Mouse (Mus musculus): ENCODE data around the gene Atp6v1e2. TPM values are rescaled to one million over a fixed set of nuclear protein-coding genes. Genes with fewer than 3 reads are reported as not detected.

The Atp6v1e2 gene
- polyA plus RNA-seq, 1 experiment from 2014 or later, result 0.12 TPM

DNA sequence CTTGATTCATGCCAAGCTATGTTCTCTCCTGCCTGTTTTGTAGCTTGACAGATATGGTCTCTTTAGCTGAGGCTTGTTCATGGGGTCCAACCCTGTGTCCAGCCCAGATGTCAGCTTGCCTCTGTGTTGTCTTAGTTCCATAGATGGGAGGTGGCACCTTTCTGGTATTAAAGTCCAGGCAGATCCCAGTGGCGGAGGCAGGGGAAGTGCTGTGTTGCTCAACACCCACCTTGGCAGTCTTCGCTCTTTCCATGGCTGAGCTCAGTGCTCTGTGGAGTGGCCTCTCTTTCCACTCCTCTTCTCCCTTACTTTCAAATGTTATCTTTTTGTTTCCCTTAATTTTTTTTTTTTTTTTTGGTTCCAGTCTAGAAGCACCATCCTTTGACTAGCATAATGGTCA is 25.4 kb upstream of the Atp6v1e2 start:
- H3K4me3 ChIP-seq (ENCODE audit: low read depth, low read length), result no peak overlapping the region
- TF ChIP-seq EP300 (optimal IDR thresholded peaks at IDR 0.05) (no peak), CTCF (IDR thresholded peaks at IDR 0.05; ENCODE audit: low read depth) (no peak)
- no peaks in the 10 kb centered on the region for H3K27me3 ChIP-seq (ENCODE audit: control insufficient read depth, insufficient read depth, low read length)
- no peak for ATAC-seq (ENCODE audit: low FRiP score, low TSS enrichment)
- no peak overlapping the region for H3K9ac ChIP-seq (ENCODE audit: low read length)
- H3K36me3 ChIP-seq (ENCODE audit: control insufficient read depth, insufficient read depth, low read length), result peaks cover 5% of the 10 kb centered on the region; the same call in 1 of the 2 replicates
- no peaks in the 10 kb centered on the region for H3K9me3 ChIP-seq (ENCODE audit: control insufficient read depth, low read length)
- no peak overlapping the region for H3K27ac ChIP-seq (replicated peaks)
- WGBS, result 93% methylated on average over 2 of the region's 2 CpGs
- no peak overlapping the region for H3K4me2 ChIP-seq (replicated peaks; ENCODE audit: low read depth)
- no peak for DNase-seq (ENCODE audit: low spot score)
- no peaks in the 10 kb centered on the region for H3K4me1 ChIP-seq (replicated peaks; ENCODE audit: control insufficient read depth, insufficient read depth)

DNA sequence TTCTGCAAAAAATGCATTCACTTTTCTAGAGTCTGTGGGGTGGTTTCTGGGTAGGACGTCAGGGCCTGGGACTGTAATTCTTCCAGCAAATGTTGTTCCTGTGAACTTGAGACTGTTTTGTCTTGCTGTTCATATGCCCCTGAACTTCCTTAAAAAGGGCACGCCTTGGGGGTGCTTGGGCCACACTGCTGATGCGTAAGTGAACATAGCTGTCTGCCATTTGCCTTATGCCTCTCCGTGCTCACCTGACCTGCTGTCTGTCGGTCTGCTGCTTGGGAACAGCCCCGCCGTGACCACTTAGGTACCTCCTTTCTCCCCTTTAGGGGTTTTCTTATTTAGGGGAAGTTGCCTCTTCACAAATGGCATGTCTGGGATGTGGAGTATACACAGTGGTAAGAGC is 24.2 kb upstream of the Atp6v1e2 start:
- Histone ChIP-seq H3K4me3 (ENCODE audit: low read depth, low read length) (no peak overlapping the region), H3K9me3 (ENCODE audit: control insufficient read depth, low read length) (no peaks in the 10 kb centered on the region), H3K4me1 (replicated peaks; ENCODE audit: control insufficient read depth, insufficient read depth) (0 out of 2 replicates have a peak, but pooled peaks cover 3% of the 10 kb centered on the region), H3K9ac (ENCODE audit: low read length) (no peak overlapping the region), H3K27ac (replicated peaks) (no peak overlapping the region), H3K4me2 (replicated peaks; ENCODE audit: low read depth) (no peak overlapping the region), H3K36me3 (ENCODE audit: control insufficient read depth, insufficient read depth, low read length) (peaks cover 3% of the 10 kb centered on the region; the same call in 1 of the 2 replicates), H3K27me3 (ENCODE audit: control insufficient read depth, insufficient read depth, low read length) (no peaks in the 10 kb centered on the region)
- ATAC-seq (ENCODE audit: low FRiP score, low TSS enrichment) (no peak), DNase-seq (ENCODE audit: low spot score) (no peak)
- WGBS, result 90% methylated on average over 7 of the region's 7 CpGs
- TF ChIP-seq EP300 (optimal IDR thresholded peaks at IDR 0.05) (no peak), CTCF (IDR thresholded peaks at IDR 0.05; ENCODE audit: low read depth) (no peak)

DNA sequence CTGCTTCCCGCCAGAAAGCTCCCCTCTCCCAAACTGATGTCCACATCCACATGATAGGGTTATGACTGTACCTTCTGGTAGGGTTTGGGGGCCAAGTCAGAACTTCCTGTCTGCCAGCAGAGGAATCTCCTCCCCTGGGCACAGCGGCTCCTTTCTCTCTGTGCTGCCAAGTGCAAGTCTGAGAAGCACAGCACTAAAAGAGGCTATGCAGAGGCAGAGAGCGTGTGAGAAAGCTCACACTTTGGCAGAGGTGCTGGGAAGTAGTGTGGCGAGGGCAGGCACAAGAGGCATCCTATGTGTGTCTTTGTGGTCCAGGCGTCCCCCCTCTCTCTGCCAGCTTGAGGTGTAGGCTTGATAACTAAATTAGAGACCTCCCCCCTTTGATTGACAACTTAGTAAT is 23.3 kb upstream of the Atp6v1e2 start:
- H3K27me3 ChIP-seq (ENCODE audit: control insufficient read depth, insufficient read depth, low read length), result no peaks in the 10 kb centered on the region
- ATAC-seq (ENCODE audit: low FRiP score, low TSS enrichment), result no peak
- H3K27ac ChIP-seq (replicated peaks), result no peak overlapping the region
- H3K9me3 ChIP-seq (ENCODE audit: control insufficient read depth, low read length), result no peaks in the 10 kb centered on the region
- no peak for DNase-seq (ENCODE audit: low spot score)
- no peak overlapping the region for H3K4me2 ChIP-seq (replicated peaks; ENCODE audit: low read depth)
- no peak overlapping the region for H3K4me3 ChIP-seq (ENCODE audit: low read depth, low read length)
- 0 out of 2 replicates have a peak, but pooled peaks cover 3% of the 10 kb centered on the region for H3K4me1 ChIP-seq (replicated peaks; ENCODE audit: control insufficient read depth, insufficient read depth)
- peaks cover 3% of the 10 kb centered on the region; the same call in 1 of the 2 replicates for H3K36me3 ChIP-seq (ENCODE audit: control insufficient read depth, insufficient read depth, low read length)
- no peak overlapping the region for H3K9ac ChIP-seq (ENCODE audit: low read length)
- TF ChIP-seq EP300 (optimal IDR thresholded peaks at IDR 0.05) (no peak), CTCF (IDR thresholded peaks at IDR 0.05; ENCODE audit: low read depth) (no peak)
- 75% methylated on average over 5 of the region's 5 CpGs for WGBS

DNA sequence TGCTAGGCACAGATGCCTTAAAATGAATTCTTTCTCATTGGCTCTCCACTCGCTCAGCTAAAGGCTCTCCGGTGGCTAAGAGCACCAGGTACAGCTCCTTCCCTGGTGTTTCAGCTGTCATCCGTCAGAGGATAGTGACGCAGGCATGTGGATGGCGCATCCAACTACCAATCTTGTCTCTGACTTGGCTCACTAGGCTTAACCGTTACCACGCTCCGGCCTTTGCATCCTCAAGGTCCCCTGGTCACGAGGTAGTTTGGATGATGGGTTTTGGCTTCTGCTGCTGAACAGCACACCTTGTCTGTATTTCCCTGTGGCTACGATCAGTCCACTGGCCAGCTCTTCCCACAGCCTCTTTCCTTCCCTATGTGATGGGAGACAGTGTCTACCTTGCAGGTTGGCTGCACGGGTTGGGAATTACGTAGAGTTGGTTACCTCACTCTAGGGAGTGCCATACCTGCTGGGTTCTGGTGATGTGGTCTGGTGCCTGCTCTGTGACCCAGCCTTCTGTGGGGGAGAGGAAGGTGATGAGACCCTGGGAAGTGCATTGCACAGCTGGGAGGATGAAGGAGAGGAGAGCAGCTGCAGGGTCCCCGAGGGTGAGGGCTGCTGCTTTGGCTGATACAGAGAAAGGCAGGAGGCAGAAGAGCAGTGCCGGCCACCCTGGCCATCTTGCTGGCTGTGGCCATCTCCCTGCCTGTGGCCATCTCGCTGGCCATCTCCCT is 22.5 kb upstream of the Atp6v1e2 start:
- no peak overlapping the region for H3K9ac ChIP-seq (ENCODE audit: low read length)
- H3K27ac ChIP-seq (replicated peaks), result no peak overlapping the region
- H3K4me2 ChIP-seq (replicated peaks; ENCODE audit: low read depth), result no peak overlapping the region
- no peaks in the 10 kb centered on the region for H3K27me3 ChIP-seq (ENCODE audit: control insufficient read depth, insufficient read depth, low read length)
- no peak for ATAC-seq (ENCODE audit: low FRiP score, low TSS enrichment)
- no peak overlapping the region for H3K4me3 ChIP-seq (ENCODE audit: low read depth, low read length)
- no peak for DNase-seq (ENCODE audit: low spot score)
- H3K9me3 ChIP-seq (ENCODE audit: control insufficient read depth, low read length), result no peaks in the 10 kb centered on the region
- 0 out of 2 replicates have a peak, but pooled peaks cover 3% of the 10 kb centered on the region for H3K4me1 ChIP-seq (replicated peaks; ENCODE audit: control insufficient read depth, insufficient read depth)
- TF ChIP-seq CTCF (IDR thresholded peaks at IDR 0.05; ENCODE audit: low read depth) (no peak), EP300 (optimal IDR thresholded peaks at IDR 0.05) (no peak)
- H3K36me3 ChIP-seq (ENCODE audit: control insufficient read depth, insufficient read depth, low read length), result peaks cover 3% of the 10 kb centered on the region; the same call in 1 of the 2 replicates
- WGBS, result 90% methylated on average over 15 of the region's 15 CpGs

DNA sequence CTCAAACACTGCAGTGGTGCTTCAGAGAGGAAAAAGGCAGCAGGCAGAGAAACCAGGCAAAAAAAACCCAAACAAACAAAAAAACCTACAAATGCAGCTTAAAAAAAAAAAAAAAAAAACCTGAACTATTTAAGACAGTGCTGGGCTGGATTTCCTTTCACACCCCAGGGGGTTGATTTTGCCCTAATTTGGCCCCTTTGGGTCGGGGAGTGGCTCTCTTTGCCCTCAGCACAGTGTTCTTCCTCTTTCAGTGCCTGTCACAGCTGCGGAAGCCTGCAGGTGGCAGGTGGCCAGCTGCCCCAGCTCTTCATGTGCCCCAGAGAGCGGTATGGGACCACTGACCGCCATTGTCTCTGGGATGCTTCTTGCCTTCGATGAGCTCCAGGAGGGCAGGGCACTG is 21.9 kb upstream of the Atp6v1e2 start:
- no peaks in the 10 kb centered on the region for H3K27me3 ChIP-seq (ENCODE audit: control insufficient read depth, insufficient read depth, low read length)
- no peak for ATAC-seq (ENCODE audit: low FRiP score, low TSS enrichment)
- DNase-seq (ENCODE audit: low spot score), result no peak
- H3K27ac ChIP-seq (replicated peaks), result no peak overlapping the region
- WGBS, result 64% methylated on average over 5 of the region's 5 CpGs
- no peak overlapping the region for H3K4me2 ChIP-seq (replicated peaks; ENCODE audit: low read depth)
- H3K36me3 ChIP-seq (ENCODE audit: control insufficient read depth, insufficient read depth, low read length), result peaks cover 3% of the 10 kb centered on the region; the same call in 1 of the 2 replicates
- no peaks in the 10 kb centered on the region for H3K9me3 ChIP-seq (ENCODE audit: control insufficient read depth, low read length)
- H3K4me3 ChIP-seq (ENCODE audit: low read depth, low read length), result no peak overlapping the region
- no peak for TF ChIP-seq CTCF (IDR thresholded peaks at IDR 0.05; ENCODE audit: low read depth)
- no peak for TF ChIP-seq EP300 (optimal IDR thresholded peaks at IDR 0.05)
- no peak overlapping the region for H3K9ac ChIP-seq (ENCODE audit: low read length)
- H3K4me1 ChIP-seq (replicated peaks; ENCODE audit: control insufficient read depth, insufficient read depth), result 0 out of 2 replicates have a peak, but pooled peaks cover 5% of the 10 kb centered on the region

DNA sequence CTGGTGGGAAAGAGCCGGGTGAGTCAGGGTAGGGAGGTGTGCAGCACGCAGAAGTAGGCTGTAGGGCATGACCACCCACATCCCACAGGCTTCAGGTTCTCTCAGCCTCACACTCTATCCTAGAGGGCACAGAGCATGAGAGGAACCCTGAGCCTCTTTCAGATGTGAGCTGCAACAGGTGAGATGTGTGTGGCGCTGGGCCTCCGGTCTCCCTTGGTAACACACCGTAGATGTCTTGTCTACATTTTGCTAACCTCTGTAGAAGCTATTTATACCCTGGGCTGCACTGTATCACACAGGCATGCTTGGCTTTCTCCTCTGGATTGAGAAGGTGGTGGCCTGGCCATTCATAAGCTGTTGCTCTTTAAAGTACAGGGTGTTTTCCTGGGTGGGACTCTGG is 20.9 kb upstream of the Atp6v1e2 start:
- ATAC-seq (ENCODE audit: low FRiP score, low TSS enrichment) (no peak), DNase-seq (ENCODE audit: low spot score) (no peak)
- no peak overlapping the region for H3K27ac ChIP-seq (replicated peaks)
- H3K4me1 ChIP-seq (replicated peaks; ENCODE audit: control insufficient read depth, insufficient read depth), result 0 out of 2 replicates have a peak, but pooled peaks cover 5% of the 10 kb centered on the region
- no peaks in the 10 kb centered on the region for H3K9me3 ChIP-seq (ENCODE audit: control insufficient read depth, low read length)
- H3K27me3 ChIP-seq (ENCODE audit: control insufficient read depth, insufficient read depth, low read length), result no peaks in the 10 kb centered on the region
- WGBS, result 89% methylated on average over 5 of the region's 5 CpGs
- H3K4me3 ChIP-seq (ENCODE audit: low read depth, low read length), result no peak overlapping the region
- H3K9ac ChIP-seq (ENCODE audit: low read length), result no peak overlapping the region
- H3K4me2 ChIP-seq (replicated peaks; ENCODE audit: low read depth), result no peak overlapping the region
- peaks cover 3% of the 10 kb centered on the region; the same call in 1 of the 2 replicates for H3K36me3 ChIP-seq (ENCODE audit: control insufficient read depth, insufficient read depth, low read length)
- no peak for TF ChIP-seq EP300 (optimal IDR thresholded peaks at IDR 0.05)
- no peak for TF ChIP-seq CTCF (IDR thresholded peaks at IDR 0.05; ENCODE audit: low read depth)
